Mouse (Mus musculus) G1E (cell line): Measurements from ENCODE around the gene Parp11. TPM values are rescaled to one million over a fixed set of nuclear protein-coding genes. Genes with fewer than 3 reads are reported as not detected.

Experiments
- ATAC-seq: 2 replicates; pipeline ENCODE4 v1.8.0; 2016; ENCODE audit warnings: mild to moderate bottlenecking; ENCODE audit not compliant: insufficient number of reproducible peaks, poor library complexity, low FRiP score, severe bottlenecking; ENCODE audit errors: extremely low read depth
- DNase-seq: peaks from one replicate; pipeline ENCODE4 v3.0.0; 2012; ENCODE audit warnings: low spot score
- H3K27me3 ChIP-seq: 2 replicates; pipeline ENCODE4 v1.6.1; 2012; ENCODE audit warnings: mild to moderate bottlenecking, low read length, inconsistent platforms; ENCODE audit not compliant: insufficient read depth
- H3K36me3 ChIP-seq: replicated peaks from 2 replicates; pipeline ENCODE3; 2012; ENCODE audit warnings: mild to moderate bottlenecking, inconsistent platforms
- H3K4me1 ChIP-seq: 2 replicates; pipeline ENCODE4 v1.6.1; 2012; ENCODE audit warnings: low read depth, low read length, inconsistent platforms, mixed read lengths; ENCODE audit not compliant: insufficient read depth
- H3K4me3 ChIP-seq: 2 replicates; pipeline ENCODE4 v1.5.1; 2012; ENCODE audit warnings: low read depth, mild to moderate bottlenecking, inconsistent platforms, low read length, moderate library complexity, mixed read lengths
- H3K9me3 ChIP-seq: replicated peaks from 2 replicates; pipeline ENCODE4 v1.6.1; 2012; ENCODE audit warnings: inconsistent platforms
- CTCF ChIP-seq: IDR thresholded peaks from 2 replicates; pipeline ENCODE4 v1.5.1; 2012; ENCODE audit warnings: low read depth, low read length, inconsistent platforms, mixed read lengths
- GATA1 ChIP-seq: IDR thresholded peaks from 2 replicates; pipeline ENCODE4 v1.6.1; 2012; ENCODE audit warnings: borderline replicate concordance, low read length, inconsistent platforms, mixed read lengths
- GATA2 ChIP-seq: IDR thresholded peaks from 2 replicates; pipeline ENCODE4 v1.6.1; 2012; ENCODE audit warnings: low read depth, low read length, inconsistent platforms, borderline replicate concordance
- POLR2AphosphoS5 ChIP-seq: IDR thresholded peaks from 2 replicates; pipeline ENCODE4 v1.6.1; 2012; ENCODE audit warnings: low read depth, low read length, inconsistent platforms; ENCODE audit not compliant: insufficient replicate concordance
- TAL1 ChIP-seq: conservative IDR thresholded peaks from 2 replicates; pipeline ENCODE4 v1.6.1; 2012; ENCODE audit warnings: low read depth, low read length, inconsistent platforms, mixed read lengths
- polyA plus RNA-seq: library from polyadenylated mRNA; stranded (reverse); fragments of >175 nt; gene quantifications from 2 replicates; pipeline ENCODE4 v1.2.3, GENCODE M21; 2012
- total RNA-seq, 2 experiments: library from RNA; stranded (forward) in 1 of 2; stranded (reverse) in 1 of 2; fragments of 200-1000 nt in 1 of 2; fragments of >200 nt in 1 of 2; fragmentation: Nextera tagmentation in 1 of 2; gene quantifications; 2 replicates each; pipeline ENCODE4 v1.2.3; 2014 to 2017

Parp11 gene
- total and polyA plus RNA-seq, 3 experiments: 5.0 to 22.3 (median 19.5) TPM

- H3K36me3 ChIP-seq: no peaks in the 10 kb centered on the region
- no peaks in the 10 kb centered on the region for H3K9me3 ChIP-seq
- no peaks in the 10 kb centered on the region for H3K4me1 ChIP-seq
- TF ChIP-seq POLR2AphosphoS5 (no peak), TAL1 (no peak), GATA2 (no peak), GATA1 (no peak), CTCF (no peak)
- H3K27me3 ChIP-seq: 0 out of 2 replicates have a peak, but pooled peaks cover 2% of the 10 kb centered on the region
- H3K4me3 ChIP-seq: no peak overlapping the region
- no peak for DNase-seq
- no peak for ATAC-seq
These were observed 87.1 kb downstream of the Parp11 start for GRCm38 (mm10) chr6:127533766-127534165.

GRCm38 (mm10) chr6:127537035-127537434, 90.4 kb downstream of the Parp11 start:
- no peak for DNase-seq
- H3K27me3 ChIP-seq: no peaks in the 10 kb centered on the region; the same call in 1 of the 2 replicates
- ATAC-seq: no peak
- H3K4me1 ChIP-seq: no peaks in the 10 kb centered on the region
- no peaks in the 10 kb centered on the region for H3K9me3 ChIP-seq
- no peak overlapping the region for H3K4me3 ChIP-seq
- no peak for TF ChIP-seq GATA1
- no peak for TF ChIP-seq POLR2AphosphoS5
- no peak for TF ChIP-seq GATA2
- no peak for TF ChIP-seq TAL1
- no peak for TF ChIP-seq CTCF
- H3K36me3 ChIP-seq: no peaks in the 10 kb centered on the region

GRCm38 (mm10) chr6:127538118-127538517, 91.5 kb downstream of the Parp11 start:
- Histone ChIP-seq H3K36me3 (no peaks in the 10 kb centered on the region), H3K4me3 (no peak overlapping the region), H3K9me3 (no peaks in the 10 kb centered on the region), H3K27me3 (no peaks in the 10 kb centered on the region; the same call in 1 of the 2 replicates), H3K4me1 (no peaks in the 10 kb centered on the region)
- no peak for TF ChIP-seq GATA1
- TF ChIP-seq GATA2: no peak
- no peak for TF ChIP-seq TAL1
- TF ChIP-seq POLR2AphosphoS5: no peak
- no peak for TF ChIP-seq CTCF
- ATAC-seq (no peak), DNase-seq (no peak)

- no peaks in the 10 kb centered on the region; the same call in 1 of the 2 replicates for H3K27me3 ChIP-seq
- H3K36me3 ChIP-seq: no peaks in the 10 kb centered on the region
- no peak for ATAC-seq
- DNase-seq: no peak
- no peaks in the 10 kb centered on the region; the same call in 1 of the 2 replicates for H3K9me3 ChIP-seq
- no peak for TF ChIP-seq CTCF
- no peak for TF ChIP-seq TAL1
- TF ChIP-seq GATA1: no peak
- TF ChIP-seq GATA2: no peak
- TF ChIP-seq POLR2AphosphoS5: no peak
- H3K4me1 ChIP-seq: no peaks in the 10 kb centered on the region
- H3K4me3 ChIP-seq: no peak overlapping the region
These were observed 92.6 kb downstream of the Parp11 start for GRCm38 (mm10) chr6:127539226-127539625.

GRCm38 (mm10) chr6:127539659-127540058, 93.0 kb downstream of the Parp11 start:
- Histone ChIP-seq H3K4me1 (no peaks in the 10 kb centered on the region), H3K4me3 (no peak overlapping the region), H3K36me3 (no peaks in the 10 kb centered on the region), H3K27me3 (no peaks in the 10 kb centered on the region; the same call in 1 of the 2 replicates), H3K9me3 (peaks cover under 1% of the 10 kb centered on the region; the same call in 1 of the 2 replicates)
- DNase-seq (no peak), ATAC-seq (no peak)
- TF ChIP-seq TAL1 (no peak), GATA1 (no peak), CTCF (no peak), GATA2 (no peak), POLR2AphosphoS5 (no peak)

- no peaks in the 10 kb centered on the region; the same call in 1 of the 2 replicates for H3K27me3 ChIP-seq
- ATAC-seq (no peak), DNase-seq (no peak)
- H3K9me3 ChIP-seq: peaks cover 6% of the 10 kb centered on the region; the same call in 1 of the 2 replicates
- TF ChIP-seq GATA1: no peak
- no peak for TF ChIP-seq POLR2AphosphoS5
- TF ChIP-seq CTCF: no peak
- TF ChIP-seq GATA2: no peak
- no peak for TF ChIP-seq TAL1
- H3K4me1 ChIP-seq: no peaks in the 10 kb centered on the region
- H3K36me3 ChIP-seq: no peaks in the 10 kb centered on the region
- H3K4me3 ChIP-seq: no peak overlapping the region
These were observed 93.9 kb downstream of the Parp11 start for GRCm38 (mm10) chr6:127540517-127540916.
